Mouse (Mus musculus): Measurements from ENCODE around the gene Csnk2a2. TPM values are rescaled to one million over a fixed set of nuclear protein-coding genes. Genes with fewer than 3 reads are reported as not detected.

Gene Csnk2a2
- polyA plus RNA-seq, 1 experiment from 2014 or later = 19.1 TPM

DNA sequence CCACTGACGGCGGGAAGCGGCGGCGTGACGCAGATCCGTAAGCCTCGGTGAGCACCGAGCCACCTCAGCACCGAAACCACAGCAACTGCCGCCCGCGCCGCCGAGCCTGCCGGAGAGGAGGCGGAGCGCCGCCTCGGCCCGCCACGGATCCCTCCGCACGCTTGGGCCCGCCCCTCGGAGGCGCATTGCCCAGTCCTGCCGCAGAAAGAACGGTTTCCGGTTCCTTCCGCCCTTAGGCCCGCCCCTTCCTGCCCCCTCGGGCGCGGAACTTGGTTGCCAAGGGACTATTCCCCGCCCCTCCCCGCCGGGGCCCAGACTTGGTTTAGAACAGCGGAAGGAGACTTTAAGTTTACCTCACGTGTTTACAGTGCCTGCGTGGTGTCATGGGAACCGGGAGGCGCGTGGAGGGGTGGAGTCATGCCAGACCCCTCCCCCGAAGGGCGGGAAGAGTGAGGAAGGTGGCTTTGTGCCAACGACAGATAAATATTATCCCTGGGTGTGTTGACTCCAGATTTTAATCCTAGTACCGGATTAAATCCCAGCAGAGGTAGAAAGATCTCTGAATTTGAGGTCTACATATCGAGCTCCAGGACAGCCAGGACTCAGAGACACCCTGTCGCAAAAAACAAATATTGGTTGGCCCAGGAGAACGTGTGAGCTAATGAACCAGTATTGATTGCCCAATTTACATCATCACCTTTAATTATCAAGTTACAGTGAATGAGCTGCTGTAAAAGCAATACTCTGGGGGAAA lies 55.0 kb downstream of the Csnk2a2 start, which contains the start of gene Cfap20:
TSS of gene Cfap20 (minus strand) at position 184 of the 754 bp plus-strand sequence.
- H3K9ac ChIP-seq (ENCODE audit: low read depth, low read length) = peak within 1 kb of the TSS; percentile 90
- ATAC-seq (ENCODE audit: low FRiP score) (peak; percentile 97), DNase-seq (ENCODE audit: low spot score) (peak; percentile 100)
- peak within 1 kb of the TSS; percentile 83 for H3K4me2 ChIP-seq (replicated peaks; ENCODE audit: low read depth, low read length)
- H3K4me3 ChIP-seq (ENCODE audit: low read depth, low read length) = peak within 1 kb of the TSS; percentile 82
- no peaks in the 10 kb centered on the region for H3K27me3 ChIP-seq (ENCODE audit: control insufficient read depth, insufficient read depth, low read length)
- WGBS = 1% methylated on average over 51 of the region's 51 CpGs
- no peaks in the 10 kb centered on the region for H3K9me3 ChIP-seq (ENCODE audit: control insufficient read depth, low read length)
- H3K27ac ChIP-seq (ENCODE audit: low read depth, low read length) = peak within 1 kb of the TSS; percentile 84
- no peaks in the 10 kb centered on the region for H3K36me3 ChIP-seq (ENCODE audit: control insufficient read depth, insufficient read depth, low read length)
- H3K4me1 ChIP-seq (replicated peaks; ENCODE audit: control insufficient read depth, insufficient read depth, low read length) = peaks cover 6% of the 10 kb centered on the region

DNA sequence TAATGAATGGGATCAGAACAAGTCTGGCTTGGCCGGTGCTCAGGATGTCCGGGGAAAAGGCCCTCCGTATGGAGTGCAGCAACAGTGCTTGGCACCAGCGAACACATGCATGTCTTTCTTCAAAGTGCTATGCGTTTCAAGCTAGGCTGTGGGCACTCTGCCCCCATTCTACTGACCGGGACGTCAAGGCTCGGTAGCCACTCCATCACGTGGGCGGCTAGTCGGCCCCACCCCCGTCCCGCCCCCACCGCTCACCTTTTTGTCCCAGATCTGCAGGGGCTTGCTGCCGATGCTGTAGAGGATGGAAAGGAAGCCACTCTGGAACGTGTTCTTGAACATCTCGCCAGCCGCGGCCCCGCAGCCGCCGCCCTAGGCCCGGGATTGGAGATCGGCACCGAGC lies 55.6 kb downstream of the Csnk2a2 start:
- H3K4me3 ChIP-seq (ENCODE audit: low read depth, low read length) = peak overlapping the region; percentile 82
- no peaks in the 10 kb centered on the region for H3K9me3 ChIP-seq (ENCODE audit: control insufficient read depth, low read length)
- DNase-seq (ENCODE audit: low spot score) = peak; percentile 69
- no peaks in the 10 kb centered on the region for H3K36me3 ChIP-seq (ENCODE audit: control insufficient read depth, insufficient read depth, low read length)
- H3K27ac ChIP-seq (ENCODE audit: low read depth, low read length) = peak overlapping the region; percentile 84
- H3K4me2 ChIP-seq (replicated peaks; ENCODE audit: low read depth, low read length) = peak overlapping the region; percentile 83
- ATAC-seq (ENCODE audit: low FRiP score) = peak; percentile 45
- H3K27me3 ChIP-seq (ENCODE audit: control insufficient read depth, insufficient read depth, low read length) = no peaks in the 10 kb centered on the region
- peaks cover 11% of the 10 kb centered on the region for H3K4me1 ChIP-seq (replicated peaks; ENCODE audit: control insufficient read depth, insufficient read depth, low read length)
- under 1% methylated on average over 25 of the region's 25 CpGs for WGBS
- H3K9ac ChIP-seq (ENCODE audit: low read depth, low read length) = peak overlapping the region; percentile 90

DNA sequence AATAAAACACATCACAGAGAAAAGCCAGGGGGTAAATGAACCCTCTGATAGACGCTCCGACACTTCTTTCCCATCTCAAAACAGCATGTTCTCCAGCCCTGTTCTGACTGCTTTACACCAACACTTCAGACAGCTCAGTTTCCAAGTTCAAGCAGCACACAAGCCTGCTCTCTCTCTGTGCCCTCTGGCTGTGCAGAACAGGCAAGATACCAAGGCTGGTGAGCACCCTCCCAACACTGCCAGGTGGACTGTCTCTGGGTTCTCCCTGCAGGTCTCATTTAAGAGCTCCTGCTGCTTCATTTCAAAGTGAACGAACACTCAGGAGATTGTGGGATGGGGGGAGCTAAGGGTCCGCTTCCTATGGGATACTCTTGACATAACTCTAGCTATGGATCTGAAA lies 56.7 kb downstream of the Csnk2a2 start:
- Histone ChIP-seq H3K4me1 (replicated peaks; ENCODE audit: control insufficient read depth, insufficient read depth, low read length) (peaks cover 13% of the 10 kb centered on the region), H3K4me2 (replicated peaks; ENCODE audit: low read depth, low read length) (peak overlapping the region; percentile 83), H3K27me3 (ENCODE audit: control insufficient read depth, insufficient read depth, low read length) (no peaks in the 10 kb centered on the region), H3K9me3 (ENCODE audit: control insufficient read depth, low read length) (no peaks in the 10 kb centered on the region), H3K27ac (ENCODE audit: low read depth, low read length) (no peak overlapping the region), H3K36me3 (ENCODE audit: control insufficient read depth, insufficient read depth, low read length) (no peaks in the 10 kb centered on the region), H3K9ac (ENCODE audit: low read depth, low read length) (no peak overlapping the region), H3K4me3 (ENCODE audit: low read depth, low read length) (peak overlapping the region; percentile 82)
- ATAC-seq (ENCODE audit: low FRiP score) (no peak), DNase-seq (ENCODE audit: low spot score) (no peak)
- WGBS = 79% methylated on average over 4 of the region's 4 CpGs

DNA sequence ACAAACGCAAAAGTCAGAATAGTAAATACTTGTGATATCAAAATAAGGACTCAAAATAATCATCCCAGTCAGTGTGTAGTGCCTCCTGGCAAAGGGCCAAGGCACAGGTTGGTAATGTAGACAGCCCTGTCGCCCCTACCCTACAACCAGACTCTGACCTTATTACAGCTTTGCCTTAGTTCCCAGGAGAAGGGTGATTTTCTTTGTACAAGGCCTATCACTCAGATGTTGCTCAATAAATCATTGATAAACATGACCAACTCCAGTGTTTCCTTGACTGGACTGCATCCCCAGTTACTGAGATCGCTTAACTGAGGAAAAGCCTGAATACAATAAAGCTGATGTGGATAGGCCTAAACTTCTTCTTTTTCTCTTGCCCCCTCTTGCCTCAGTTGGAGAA lies 57.4 kb downstream of the Csnk2a2 start:
- ATAC-seq (ENCODE audit: low FRiP score) (no peak), DNase-seq (ENCODE audit: low spot score) (no peak)
- 87% methylated on average over 3 of the region's 3 CpGs for WGBS
- Histone ChIP-seq H3K9ac (ENCODE audit: low read depth, low read length) (no peak overlapping the region), H3K9me3 (ENCODE audit: control insufficient read depth, low read length) (no peaks in the 10 kb centered on the region), H3K27ac (ENCODE audit: low read depth, low read length) (no peak overlapping the region), H3K4me1 (replicated peaks; ENCODE audit: control insufficient read depth, insufficient read depth, low read length) (peaks cover 13% of the 10 kb centered on the region), H3K4me3 (ENCODE audit: low read depth, low read length) (no peak overlapping the region), H3K36me3 (ENCODE audit: control insufficient read depth, insufficient read depth, low read length) (no peaks in the 10 kb centered on the region), H3K4me2 (replicated peaks; ENCODE audit: low read depth, low read length) (no peak overlapping the region), H3K27me3 (ENCODE audit: control insufficient read depth, insufficient read depth, low read length) (no peaks in the 10 kb centered on the region)

DNA sequence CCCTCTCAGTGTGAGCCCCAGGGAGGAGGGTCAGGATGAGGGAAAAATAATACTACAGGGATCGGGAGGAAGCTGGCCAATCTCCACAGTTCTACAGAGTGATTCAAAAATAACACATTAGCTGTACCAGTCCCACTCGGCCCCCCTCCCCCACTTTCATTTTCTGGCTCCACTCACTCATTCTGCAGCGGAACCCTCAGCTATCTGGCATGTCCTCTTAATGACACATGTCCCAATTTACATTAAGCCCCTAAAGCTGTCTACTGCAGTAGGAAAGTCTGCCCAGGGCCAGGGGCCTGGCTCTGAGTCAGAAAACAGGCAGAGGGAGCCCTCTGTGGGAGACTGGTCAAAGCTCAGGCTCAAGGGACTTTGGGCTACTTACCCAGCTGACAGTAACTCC lies 59.9 kb downstream of the Csnk2a2 start:
- Histone ChIP-seq H3K4me1 (replicated peaks; ENCODE audit: control insufficient read depth, insufficient read depth, low read length) (peaks cover 13% of the 10 kb centered on the region), H3K9ac (ENCODE audit: low read depth, low read length) (no peak overlapping the region), H3K4me3 (ENCODE audit: low read depth, low read length) (no peak overlapping the region), H3K36me3 (ENCODE audit: control insufficient read depth, insufficient read depth, low read length) (no peaks in the 10 kb centered on the region), H3K9me3 (ENCODE audit: control insufficient read depth, low read length) (no peaks in the 10 kb centered on the region), H3K27ac (ENCODE audit: low read depth, low read length) (peak overlapping the region; percentile 19; the same call in 1 of the 2 replicates), H3K4me2 (replicated peaks; ENCODE audit: low read depth, low read length) (0 out of 2 replicates have a peak overlapping the region, but pooled peaks have one; percentile 9), H3K27me3 (ENCODE audit: control insufficient read depth, insufficient read depth, low read length) (no peaks in the 10 kb centered on the region)
- peak; percentile 33; the same call in 1 of the 2 replicates for ATAC-seq (ENCODE audit: low FRiP score)
- 10% methylated on average over 3 of the region's 3 CpGs for WGBS
- peak; percentile 47 for DNase-seq (ENCODE audit: low spot score)

DNA sequence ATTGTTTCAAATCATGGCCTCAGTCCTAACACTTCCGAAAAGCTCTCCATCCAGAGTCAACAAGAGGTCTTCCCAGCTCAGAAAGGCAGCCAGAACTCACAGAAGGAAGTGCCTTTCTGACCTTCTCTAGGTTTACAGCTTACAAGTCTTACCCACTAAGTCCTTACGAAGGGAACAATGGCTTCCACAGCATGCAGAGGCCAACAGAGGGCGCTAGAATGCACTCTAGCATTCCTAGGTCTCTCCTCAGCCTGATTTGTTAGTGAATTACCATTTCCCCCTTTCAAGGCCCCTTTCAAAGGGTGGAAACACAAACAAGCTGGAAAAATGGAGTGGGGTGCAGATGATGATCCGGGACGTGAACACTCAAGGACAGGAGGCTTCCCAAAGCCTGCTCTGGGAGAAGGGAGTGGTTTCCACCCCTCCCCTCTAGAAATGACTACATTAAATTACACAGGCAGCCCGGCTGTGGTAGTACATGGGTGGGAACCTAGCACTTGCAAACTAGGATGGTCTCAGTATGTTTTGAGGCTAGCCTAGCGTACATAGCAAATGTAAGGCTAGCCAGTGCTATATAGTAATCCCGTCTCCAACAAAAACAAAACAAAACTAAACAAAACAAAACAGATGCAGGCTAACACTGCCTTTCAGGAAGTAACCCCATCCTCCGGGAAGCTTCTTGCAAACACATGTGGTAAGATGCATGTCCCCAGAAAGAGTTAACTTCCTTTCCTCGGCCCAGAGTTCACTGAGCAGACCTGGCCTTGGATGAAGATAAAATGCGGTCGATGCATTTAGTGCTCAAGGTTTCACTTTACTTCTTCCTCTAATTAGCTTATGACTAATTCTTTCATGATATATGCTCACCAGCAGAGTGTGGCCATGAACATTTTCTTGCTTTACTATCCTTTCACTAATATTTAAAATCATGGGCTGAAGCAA lies 62.0 kb downstream of the Csnk2a2 start:
- 49% methylated on average over 12 of the region's 12 CpGs for WGBS
- Histone ChIP-seq H3K36me3 (ENCODE audit: control insufficient read depth, insufficient read depth, low read length) (no peaks in the 10 kb centered on the region), H3K27ac (ENCODE audit: low read depth, low read length) (no peak overlapping the region), H3K9me3 (ENCODE audit: control insufficient read depth, low read length) (no peaks in the 10 kb centered on the region), H3K4me3 (ENCODE audit: low read depth, low read length) (no peak overlapping the region), H3K4me1 (replicated peaks; ENCODE audit: control insufficient read depth, insufficient read depth, low read length) (peaks cover 7% of the 10 kb centered on the region; the same call in 1 of the 2 replicates), H3K9ac (ENCODE audit: low read depth, low read length) (no peak overlapping the region), H3K27me3 (ENCODE audit: control insufficient read depth, insufficient read depth, low read length) (no peaks in the 10 kb centered on the region), H3K4me2 (replicated peaks; ENCODE audit: low read depth, low read length) (no peak overlapping the region)
- ATAC-seq (ENCODE audit: low FRiP score) (peak; percentile 54; the same call in 1 of the 2 replicates), DNase-seq (ENCODE audit: low spot score) (peak; percentile 88)

DNA sequence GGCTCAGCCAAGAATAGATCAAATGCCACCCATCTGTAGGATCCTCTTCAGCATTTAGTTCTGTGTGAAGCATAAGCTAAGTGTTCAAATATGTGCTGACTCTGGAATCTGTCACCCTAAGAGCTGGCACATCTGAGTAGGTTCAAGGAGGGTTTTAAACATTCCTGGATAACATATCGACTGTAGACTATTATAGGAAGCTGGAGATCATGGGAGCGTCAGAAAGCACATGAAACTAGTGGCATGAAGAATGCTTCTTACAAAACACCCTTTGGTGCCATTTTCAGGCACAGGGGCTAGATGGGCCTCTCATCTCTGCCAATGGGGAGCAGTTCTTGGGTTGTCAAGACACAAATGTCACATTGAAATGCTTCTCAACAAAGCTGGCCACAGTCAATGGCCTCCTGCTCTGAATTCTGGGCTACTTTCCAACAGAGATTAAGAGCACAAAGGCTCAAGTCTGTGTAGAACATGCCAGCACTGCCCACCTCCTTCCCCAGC lies 63.0 kb downstream of the Csnk2a2 start:
- Histone ChIP-seq H3K27me3 (ENCODE audit: control insufficient read depth, insufficient read depth, low read length) (no peaks in the 10 kb centered on the region), H3K27ac (ENCODE audit: low read depth, low read length) (no peak overlapping the region), H3K9me3 (ENCODE audit: control insufficient read depth, low read length) (no peaks in the 10 kb centered on the region), H3K36me3 (ENCODE audit: control insufficient read depth, insufficient read depth, low read length) (no peaks in the 10 kb centered on the region), H3K4me3 (ENCODE audit: low read depth, low read length) (no peak overlapping the region), H3K9ac (ENCODE audit: low read depth, low read length) (no peak overlapping the region), H3K4me2 (replicated peaks; ENCODE audit: low read depth, low read length) (no peak overlapping the region), H3K4me1 (replicated peaks; ENCODE audit: control insufficient read depth, insufficient read depth, low read length) (peaks cover 7% of the 10 kb centered on the region; the same call in 1 of the 2 replicates)
- WGBS = 94% methylated on average over 2 of the region's 2 CpGs
- ATAC-seq (ENCODE audit: low FRiP score) (no peak), DNase-seq (ENCODE audit: low spot score) (no peak)

DNA sequence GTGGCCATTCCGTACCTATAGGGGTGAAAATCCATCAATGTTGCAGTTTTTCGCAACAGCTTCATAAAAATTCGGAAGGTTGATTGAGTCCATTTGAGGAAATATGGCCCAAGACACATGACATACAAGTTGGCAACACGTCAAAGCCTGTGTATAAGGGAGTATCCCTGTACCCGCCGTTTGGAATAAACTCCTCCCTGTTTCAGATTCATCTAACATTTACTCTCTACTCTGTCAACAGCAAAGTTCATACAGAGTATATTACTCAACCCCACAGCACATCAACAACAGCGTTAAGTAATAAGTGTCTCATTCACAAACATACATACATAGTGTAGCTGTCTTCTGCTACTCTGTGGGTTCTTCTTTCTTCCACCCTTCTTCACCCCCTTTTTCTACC lies 65.2 kb downstream of the Csnk2a2 start:
- no peak overlapping the region for H3K4me2 ChIP-seq (replicated peaks; ENCODE audit: low read depth, low read length)
- no peak overlapping the region for H3K27ac ChIP-seq (ENCODE audit: low read depth, low read length)
- no peak for ATAC-seq (ENCODE audit: low FRiP score)
- H3K36me3 ChIP-seq (ENCODE audit: control insufficient read depth, insufficient read depth, low read length) = 0 out of 2 replicates have a peak, but pooled peaks cover 3% of the 10 kb centered on the region
- WGBS = 95% methylated on average over 7 of the region's 7 CpGs
- H3K27me3 ChIP-seq (ENCODE audit: control insufficient read depth, insufficient read depth, low read length) = no peaks in the 10 kb centered on the region
- no peak for DNase-seq (ENCODE audit: low spot score)
- peaks cover 6% of the 10 kb centered on the region; the same call in 1 of the 2 replicates for H3K4me1 ChIP-seq (replicated peaks; ENCODE audit: control insufficient read depth, insufficient read depth, low read length)
- H3K9me3 ChIP-seq (ENCODE audit: control insufficient read depth, low read length) = no peaks in the 10 kb centered on the region
- H3K4me3 ChIP-seq (ENCODE audit: low read depth, low read length) = no peak overlapping the region
- no peak overlapping the region for H3K9ac ChIP-seq (ENCODE audit: low read depth, low read length)
